Mouse (Mus musculus) intestine, embryonic 14.5 days (tissue): ENCODE data around the gene Dennd2c. TPM values are rescaled to one million over a fixed set of nuclear protein-coding genes. Genes with fewer than 3 reads are reported as not detected.
A peak's percentile ranks its signal among the peaks of the same experiment; 100 is the strongest.
"Not testable (repeated sequence)": the region's sequence is repeated elsewhere in the genome, so short reads cannot be mapped to it uniquely, and the experiment has no call there.

Source experiments
- ATAC-seq: fragments of 200-750 bp; cut with Nextera tagmentation; replicated peaks from 2 replicates; pipeline ENCODE4 v1.8.0; 2017; ENCODE audit warnings: low read depth, moderate number of reproducible peaks, moderate TSS enrichment, moderate library complexity; ENCODE audit not compliant: low FRiP score, low TSS enrichment
- DNase-seq: peaks from one replicate; pipeline ENCODE4 v3.0.0-alpha.2; 2018; ENCODE audit warnings: low spot score
- H3K27ac ChIP-seq: fragments of 300-500 bp; sonication (generic); 2 replicates; pipeline ENCODE4 v1.5.1; 2014; ENCODE audit warnings: low read depth, mild to moderate bottlenecking, control low read depth
- H3K27me3 ChIP-seq: fragments of 300-500 bp; sonication (generic); replicated peaks from 2 replicates; pipeline ENCODE4 v1.6.1; 2014; ENCODE audit warnings: low read length, control low read depth; ENCODE audit not compliant: control insufficient read depth, insufficient read depth
- H3K36me3 ChIP-seq: fragments of 300-500 bp; sonication (generic); 2 replicates; pipeline ENCODE4 v1.6.1; 2014; ENCODE audit warnings: low read length, control low read depth; ENCODE audit not compliant: control insufficient read depth, insufficient read depth
- H3K4me1 ChIP-seq: fragments of 300-500 bp; sonication (generic); replicated peaks from 2 replicates; pipeline ENCODE4 v1.6.1; 2014; ENCODE audit warnings: low read length, control low read depth, mixed read lengths; ENCODE audit not compliant: control insufficient read depth, insufficient read depth
- H3K4me2 ChIP-seq: fragments of 300-500 bp; sonication (generic); 2 replicates; pipeline ENCODE4 v1.6.1; 2014; ENCODE audit warnings: low read length
- H3K4me3 ChIP-seq: fragments of 300-500 bp; sonication (generic); 2 replicates; pipeline ENCODE4 v1.5.1; 2014; ENCODE audit warnings: low read depth, low read length, control low read depth, mixed read lengths
- H3K9ac ChIP-seq: fragments of 300-500 bp; sonication (generic); 2 replicates; pipeline ENCODE4 v1.6.1; 2014; ENCODE audit warnings: mild to moderate bottlenecking, low read length
- H3K9me3 ChIP-seq: fragments of 300-500 bp; sonication (generic); 2 replicates; pipeline ENCODE4 v1.6.1; 2016; ENCODE audit warnings: low read length, control low read depth; ENCODE audit not compliant: control insufficient read depth
- WGBS: fragments of 180-500 bp; shearing (Covaris S2); extraction: QIAGEN DNeasy Blood & Tissue Kit; methylation state at CpG from one replicate; pipeline ENCODE4 v1.1.7; 2014; 5-methylcytosine and 5-hydroxymethylcytosine counted together
- polyA plus RNA-seq: library from polyadenylated mRNA; unstranded; fragments of >200 nt; fragmentation: Nextera tagmentation; extraction: Ambion mirVana; gene quantifications from 2 replicates; pipeline ENCODE4 v1.2.1, GENCODE M21; 2014

Gene Dennd2c
- polyA plus RNA-seq, 1 experiment from 2014 or later = 3.4 TPM

GRCm38 (mm10) chr3:103188856-103189255 lies 86.5 kb downstream of the Dennd2c start:
- no peaks in the 10 kb centered on the region for H3K27me3 ChIP-seq

DNA sequence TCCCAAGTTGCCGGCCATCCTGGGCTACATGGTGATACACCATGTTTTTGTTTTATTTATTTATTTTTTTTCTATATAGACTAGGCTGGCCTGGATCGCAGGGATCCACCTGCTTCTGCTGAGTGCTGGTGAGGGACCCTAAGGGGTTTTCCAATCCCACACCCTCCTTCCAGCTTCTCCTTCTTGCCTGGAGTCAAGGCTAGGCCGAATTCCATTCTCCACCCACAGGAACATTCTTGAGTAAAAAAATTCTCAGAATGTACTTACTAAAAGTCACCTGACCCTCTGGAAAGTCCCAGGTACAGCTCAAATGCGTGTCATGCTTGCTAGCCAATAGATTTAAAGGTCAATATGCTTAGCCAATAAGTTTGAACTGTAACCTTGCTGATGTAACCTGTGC lies 89.8 kb downstream of the Dennd2c start:
- H3K4me1 ChIP-seq = no peaks in the 10 kb centered on the region
- WGBS = 89% methylated on average over 4 of the region's 4 CpGs
- H3K27ac ChIP-seq = no peak overlapping the region
- no peak overlapping the region for H3K4me3 ChIP-seq
- no peaks in the 10 kb centered on the region for H3K36me3 ChIP-seq
- no peak overlapping the region for H3K4me2 ChIP-seq
- DNase-seq (no peak), ATAC-seq (no peak)
- H3K9me3 ChIP-seq = peaks cover 7% of the 10 kb centered on the region; the same call in 1 of the 2 replicates
- H3K9ac ChIP-seq = no peak overlapping the region
- no peaks in the 10 kb centered on the region for H3K27me3 ChIP-seq

More at GRCm38 (mm10) chr3:103188856-103189255, 86.5 kb downstream of the Dennd2c start:
- DNase-seq = no peak
- no peak overlapping the region for H3K4me2 ChIP-seq
- H3K27ac ChIP-seq = no peak overlapping the region
- H3K36me3 ChIP-seq = no peaks in the 10 kb centered on the region
- no peak overlapping the region for H3K9ac ChIP-seq
- no peaks in the 10 kb centered on the region for H3K4me1 ChIP-seq
- H3K4me3 ChIP-seq = no peak overlapping the region
- ATAC-seq = no peak
- peaks cover 6% of the 10 kb centered on the region; the same call in 1 of the 2 replicates for H3K9me3 ChIP-seq
- 88% methylated on average over 2 of the region's 2 CpGs for WGBS

GRCm38 (mm10) chr3:103193186-103193585 lies 90.8 kb downstream of the Dennd2c start:
- H3K27ac ChIP-seq = no peak overlapping the region
- ATAC-seq = no peak
- H3K27me3 ChIP-seq = no peaks in the 10 kb centered on the region
- no peak overlapping the region for H3K4me3 ChIP-seq
- no peak overlapping the region for H3K9ac ChIP-seq
- whole genome bisulfite sequencing = 76% methylated on average over 1 of the region's 1 CpGs
- H3K4me2 ChIP-seq = no peak overlapping the region
- DNase-seq = no peak
- H3K36me3 ChIP-seq = no peaks in the 10 kb centered on the region
- no peaks in the 10 kb centered on the region for H3K4me1 ChIP-seq
- peaks cover 7% of the 10 kb centered on the region; the same call in 1 of the 2 replicates for H3K9me3 ChIP-seq

DNA sequence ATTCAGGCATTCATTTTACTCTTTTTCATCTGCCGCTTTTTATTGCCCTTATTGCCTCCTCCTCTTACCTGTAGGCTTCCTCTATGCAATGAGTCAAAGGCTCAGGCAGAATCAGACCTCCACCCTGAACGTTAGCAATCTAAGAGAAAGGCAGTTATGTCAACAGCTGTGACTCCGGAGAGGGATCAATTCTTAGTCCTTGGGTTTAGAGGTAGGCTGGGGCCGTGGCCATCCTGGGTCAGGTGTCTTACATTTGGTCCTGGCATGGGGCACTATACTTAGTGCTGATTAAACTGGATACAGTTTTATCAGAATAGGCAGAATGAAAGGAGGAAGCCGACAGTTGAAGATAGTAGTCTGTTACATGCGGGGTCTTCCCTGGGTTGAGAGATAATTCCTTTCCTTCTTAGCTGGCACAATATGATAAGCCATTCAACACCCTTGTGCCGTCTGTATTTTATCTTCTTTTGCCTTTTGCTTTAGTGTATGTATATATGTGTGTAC lies 94.0 kb downstream of the Dennd2c start:
- ATAC-seq (peak; percentile 62), DNase-seq (no peak)
- 68% methylated on average over 7 of the region's 7 CpGs for WGBS
- H3K4me3 ChIP-seq = no peak overlapping the region
- no peak overlapping the region for H3K27ac ChIP-seq
- H3K36me3 ChIP-seq = no peaks in the 10 kb centered on the region
- peaks cover 13% of the 10 kb centered on the region; the same call in 1 of the 2 replicates for H3K9me3 ChIP-seq
- no peak overlapping the region for H3K4me2 ChIP-seq
- H3K4me1 ChIP-seq = no peaks in the 10 kb centered on the region
- H3K27me3 ChIP-seq = no peaks in the 10 kb centered on the region
- H3K9ac ChIP-seq = no peak overlapping the region

DNA sequence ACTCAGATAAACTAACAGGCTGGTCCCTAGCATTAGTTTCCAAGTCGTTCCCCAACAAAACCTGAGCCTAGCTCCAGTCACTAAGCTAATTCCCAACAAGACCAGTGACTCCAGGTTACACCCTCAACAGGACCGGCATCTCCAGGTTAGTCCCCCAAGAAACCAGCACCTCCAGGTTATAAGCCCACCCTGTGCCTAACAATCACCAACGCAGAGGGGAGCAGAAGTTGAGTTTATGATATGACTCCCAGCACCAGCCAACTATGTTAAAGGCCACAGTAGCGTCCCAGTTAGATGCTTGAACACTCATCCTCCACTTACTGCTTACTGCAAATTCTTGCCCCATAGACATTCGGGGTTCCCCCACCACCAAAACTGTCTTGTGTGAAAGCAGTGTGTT lies 97.0 kb downstream of the Dennd2c start:
- WGBS = 77% methylated on average over 5 of the region's 5 CpGs
- H3K36me3 ChIP-seq = no peaks in the 10 kb centered on the region
- DNase-seq (no peak), ATAC-seq (no peak)
- peaks cover 5% of the 10 kb centered on the region; the same call in 1 of the 2 replicates for H3K9me3 ChIP-seq
- H3K4me2 ChIP-seq = no peak overlapping the region
- H3K4me1 ChIP-seq = no peaks in the 10 kb centered on the region
- no peak overlapping the region for H3K4me3 ChIP-seq
- H3K27ac ChIP-seq = no peak overlapping the region
- no peaks in the 10 kb centered on the region for H3K27me3 ChIP-seq
- H3K9ac ChIP-seq = no peak overlapping the region

DNA sequence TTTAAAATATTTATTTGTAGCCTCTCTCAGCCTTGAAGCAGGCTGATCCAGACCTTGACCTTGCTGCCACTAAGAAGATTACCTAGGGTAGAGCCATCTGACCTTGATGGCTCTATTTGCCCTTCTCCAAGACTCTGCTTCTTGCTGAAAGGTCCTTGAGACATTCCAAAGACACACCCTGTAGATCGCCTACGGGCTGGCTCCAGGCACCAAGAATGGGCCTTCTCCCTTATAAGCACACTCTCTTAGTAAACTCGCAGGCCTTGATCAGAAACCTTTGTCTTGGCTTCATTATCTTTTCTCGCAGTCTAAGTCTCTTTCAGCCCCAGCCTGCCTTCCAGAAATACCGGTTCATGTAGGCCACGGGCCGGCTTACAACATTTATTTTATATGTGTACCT lies 98.7 kb downstream of the Dennd2c start:
- H3K4me3 ChIP-seq, H3K4me1 ChIP-seq, H3K36me3 ChIP-seq, H3K4me2 ChIP-seq, H3K9ac ChIP-seq, H3K9me3 ChIP-seq, ATAC-seq, H3K27ac ChIP-seq, H3K27me3 ChIP-seq, DNase-seq: not testable (repeated sequence)
- WGBS = 92% methylated on average over 7 of the region's 7 CpGs

DNA sequence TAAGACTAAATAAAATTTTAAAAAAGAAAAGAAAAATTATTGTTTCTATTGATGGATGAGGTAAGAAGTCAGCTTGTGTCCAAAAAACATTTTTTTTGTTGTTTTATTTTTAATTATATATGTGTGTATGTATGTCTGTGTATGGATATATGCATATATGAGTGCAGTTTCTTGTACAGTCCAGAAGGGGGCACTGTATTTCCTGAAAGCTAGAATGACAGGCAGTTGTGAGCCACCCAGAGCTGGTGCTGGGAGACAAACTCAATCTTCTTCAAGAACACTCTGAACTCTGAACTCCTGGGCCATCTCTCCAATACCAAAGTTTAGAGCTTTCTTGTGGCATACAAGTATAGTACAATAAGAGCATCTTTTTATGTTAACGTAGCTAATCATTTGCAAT lies 101.2 kb downstream of the Dennd2c start:
- Histone ChIP-seq H3K27me3 (no peaks in the 10 kb centered on the region), H3K9ac (no peak overlapping the region), H3K9me3 (peaks cover 5% of the 10 kb centered on the region; the same call in 1 of the 2 replicates), H3K36me3 (no peaks in the 10 kb centered on the region), H3K4me1 (no peaks in the 10 kb centered on the region), H3K4me2 (no peak overlapping the region), H3K27ac (no peak overlapping the region), H3K4me3 (no peak overlapping the region)
- DNase-seq (no peak), ATAC-seq (no peak)
- 97% methylated on average over 1 of the region's 1 CpGs for WGBS

- no peak overlapping the region for H3K4me3 ChIP-seq
- no peaks in the 10 kb centered on the region for H3K4me1 ChIP-seq
- H3K27ac ChIP-seq = no peak overlapping the region
- no peaks in the 10 kb centered on the region for H3K36me3 ChIP-seq
- WGBS = 91% methylated on average over 3 of the region's 3 CpGs
- H3K9me3 ChIP-seq = peaks cover 5% of the 10 kb centered on the region; the same call in 1 of the 2 replicates
- no peak overlapping the region for H3K9ac ChIP-seq
- H3K4me2 ChIP-seq = no peak overlapping the region
- ATAC-seq = no peak
- no peaks in the 10 kb centered on the region for H3K27me3 ChIP-seq
- DNase-seq = no peak
Observed at GRCm38 (mm10) chr3:103204445-103204844, 102.0 kb downstream of the Dennd2c start.

DNA sequence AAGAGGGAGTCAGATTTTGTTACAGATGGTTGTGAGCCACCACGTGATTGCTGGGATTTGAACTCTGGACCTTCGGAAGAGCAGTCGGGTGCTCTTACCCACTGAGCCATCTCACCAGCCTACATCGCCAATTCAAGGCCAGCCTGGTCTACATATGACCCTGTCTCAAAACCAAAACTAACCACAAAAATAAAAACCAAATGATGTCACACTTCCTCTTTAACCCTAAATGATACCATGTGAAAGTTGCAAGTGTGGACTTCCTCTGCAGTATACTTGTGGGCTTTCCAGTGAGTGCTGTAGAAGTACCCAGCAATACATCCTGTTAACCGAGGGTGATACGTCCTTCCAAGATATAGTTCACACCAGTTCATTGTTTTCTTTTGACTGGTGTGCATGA lies 104.0 kb downstream of the Dennd2c start:
- DNase-seq = no peak
- ATAC-seq = no peak
- Histone ChIP-seq H3K4me3 (no peak overlapping the region), H3K9me3 (no peaks in the 10 kb centered on the region), H3K9ac (no peak overlapping the region), H3K27ac (no peak overlapping the region), H3K36me3 (no peaks in the 10 kb centered on the region), H3K4me2 (no peak overlapping the region), H3K27me3 (no peaks in the 10 kb centered on the region), H3K4me1 (no peaks in the 10 kb centered on the region)
- 83% methylated on average over 6 of the region's 6 CpGs for WGBS
